Mouse (Mus musculus): ENCODE measurements at regions not wholly inside any gene's neighbourhood (a gene's known extent, or its start where the extent isn't known, plus 50 kb on each side); places are given as distances from the start of the nearest gene placed in this dataset.
"Not testable (repeated sequence)": the region's sequence is repeated elsewhere in the genome, so short reads cannot be mapped to it uniquely, and the experiment has no call there.

GRCm38 (mm10) chr7:83391388-83391787 lies 193.3 kb upstream of the Tmc3 start:
- in situ Hi-C loops (cut with MboI, MseI): no loop called here

GRCm38 (mm10) chr7:83392181-83392580 lies 192.5 kb upstream of the Tmc3 start:
- in situ Hi-C loops (cut with MboI, MseI): no loop called here

- in situ Hi-C loops (cut with MboI, MseI): no loop called here
These were observed 192.1 kb upstream of the Tmc3 start for GRCm38 (mm10) chr7:83392625-83393024.

- in situ Hi-C loops (cut with MboI, MseI): no loop called here
These were observed 190.6 kb upstream of the Tmc3 start for GRCm38 (mm10) chr7:83394156-83394555.

GRCm38 (mm10) chr7:83399668-83400067 lies 185.1 kb upstream of the Tmc3 start:
- in situ Hi-C loops (cut with MboI, MseI): no loop called here

GRCm38 (mm10) chr7:83401001-83401400 lies 183.7 kb upstream of the Tmc3 start:
- in situ Hi-C loops (cut with MboI, MseI): no loop called here

- in situ Hi-C loops (cut with MboI, MseI): not testable (repeated sequence)
These were observed 172.0 kb upstream of the Tmc3 start for GRCm38 (mm10) chr7:83412745-83413144.

- in situ Hi-C loops (cut with MboI, MseI): no loop called here
These were observed 154.7 kb upstream of the Tmc3 start for GRCm38 (mm10) chr7:83429929-83430556.

GRCm38 (mm10) chr7:83431094-83431493 lies 153.6 kb upstream of the Tmc3 start:
- in situ Hi-C loops (cut with MboI, MseI): no loop called here

- in situ Hi-C loops (cut with MboI, MseI): no loop called here
These were observed 151.9 kb upstream of the Tmc3 start for GRCm38 (mm10) chr7:83432843-83433242.

- in situ Hi-C loops (cut with MboI, MseI): no loop called here
These were observed 150.6 kb upstream of the Tmc3 start for GRCm38 (mm10) chr7:83433959-83434715.

GRCm38 (mm10) chr7:83438538-83439393 lies 146.0 kb upstream of the Tmc3 start:
- in situ Hi-C loops (cut with MboI, MseI): no loop called here

- in situ Hi-C loops (cut with MboI, MseI): no loop called here
These were observed 141.0 kb upstream of the Tmc3 start for GRCm38 (mm10) chr7:83443596-83444278.

GRCm38 (mm10) chr7:83444279-83444615 lies 140.5 kb upstream of the Tmc3 start:
- in situ Hi-C loops (cut with MboI, MseI): no loop called here

- in situ Hi-C loops (cut with MboI, MseI): no loop called here
These were observed 139.4 kb upstream of the Tmc3 start for GRCm38 (mm10) chr7:83445181-83445926.

GRCm38 (mm10) chr7:83450346-83450745 lies 134.4 kb upstream of the Tmc3 start:
- in situ Hi-C loops (cut with MboI, MseI): no loop called here

- in situ Hi-C loops (cut with MboI, MseI): no loop called here
These were observed 132.4 kb upstream of the Tmc3 start for GRCm38 (mm10) chr7:83452309-83452708.

- in situ Hi-C loops (cut with MboI, MseI): no loop called here
These were observed 125.2 kb upstream of the Tmc3 start for GRCm38 (mm10) chr7:83459520-83459919.

GRCm38 (mm10) chr7:83467006-83467405 lies 117.7 kb upstream of the Tmc3 start:
- in situ Hi-C loops (cut with MboI, MseI): no loop called here

GRCm38 (mm10) chr7:83469856-83470255 lies 114.9 kb upstream of the Tmc3 start:
- in situ Hi-C loops (cut with MboI, MseI): not testable (repeated sequence)

- in situ Hi-C loops (cut with MboI, MseI): no loop called here
These were observed 113.6 kb upstream of the Tmc3 start for GRCm38 (mm10) chr7:83471111-83471510.
